Mouse (Mus musculus) midbrain, postnatal 0 days (tissue): ENCODE results near the gene Atp2a3. TPM values are rescaled to one million over a fixed set of nuclear protein-coding genes. Genes with fewer than 3 reads are reported as not detected.

Experiments
- ATAC-seq: fragments of 200-750 bp; cut with Nextera tagmentation; 2 replicates; pipeline ENCODE4 v1.8.0; 2017; ENCODE audit warnings: moderate number of reproducible peaks, mild to moderate bottlenecking, moderate TSS enrichment, moderate library complexity; ENCODE audit not compliant: low FRiP score
- DNase-seq: peaks from one replicate; pipeline ENCODE4 v3.0.0-alpha.2; 2015; ENCODE audit warnings: low spot score
- H3K27ac ChIP-seq: fragments of 300-500 bp; sonication (generic); 2 replicates; pipeline ENCODE4 v1.5.1; 2014; ENCODE audit warnings: low read depth, mild to moderate bottlenecking, low read length, mixed read lengths
- H3K27me3 ChIP-seq: fragments of 300-500 bp; sonication (generic); 2 replicates; pipeline ENCODE4 v1.6.1; 2014; ENCODE audit warnings: low read length, control low read depth, mixed read lengths; ENCODE audit not compliant: insufficient read depth
- H3K36me3 ChIP-seq: fragments of 300-500 bp; sonication (generic); 2 replicates; pipeline ENCODE4 v1.6.1; 2014; ENCODE audit warnings: low read length, control low read depth, mixed read lengths; ENCODE audit not compliant: insufficient read depth
- H3K4me1 ChIP-seq: fragments of 300-500 bp; sonication (generic); 2 replicates; pipeline ENCODE4 v1.6.1; 2014; ENCODE audit warnings: mild to moderate bottlenecking, control low read depth, antibody characterized with exemption, low read length, mixed read lengths; ENCODE audit not compliant: insufficient read depth
- H3K4me2 ChIP-seq: fragments of 300-500 bp; sonication (generic); 2 replicates; pipeline ENCODE4 v1.6.1; 2014; ENCODE audit warnings: low read depth, mild to moderate bottlenecking, low read length, mixed read lengths; ENCODE audit not compliant: poor library complexity, severe bottlenecking
- H3K4me3 ChIP-seq: fragments of 300-500 bp; sonication (generic); 2 replicates; pipeline ENCODE4 v1.5.1; 2014; ENCODE audit warnings: low read depth, mild to moderate bottlenecking, low read length, moderate library complexity
- H3K9ac ChIP-seq: fragments of 300-500 bp; sonication (generic); replicated peaks from 2 replicates; pipeline ENCODE4 v1.6.1; 2014; ENCODE audit warnings: mild to moderate bottlenecking, low read length, moderate library complexity, mixed read lengths; ENCODE audit not compliant: poor library complexity, severe bottlenecking
- H3K9me3 ChIP-seq: fragments of 300-500 bp; sonication (generic); 2 replicates; pipeline ENCODE4 v1.6.1; 2016; ENCODE audit warnings: low read length, control low read depth
- CTCF ChIP-seq: IDR thresholded peaks from 2 replicates; pipeline ENCODE4 v1.5.1; 2016; ENCODE audit warnings: antibody characterized with exemption, mild to moderate bottlenecking
- WGBS: fragments of 180-500 bp; shearing (Covaris S2); extraction: QIAGEN DNeasy Blood & Tissue Kit; methylation state at CpG from one replicate; pipeline ENCODE4 v1.1.7; 2014; 5-methylcytosine and 5-hydroxymethylcytosine counted together
- polyA plus RNA-seq: library from polyadenylated mRNA; unstranded; fragments of >200 nt; fragmentation: Nextera tagmentation; extraction: Ambion mirVana; gene quantifications from 2 replicates; pipeline ENCODE4 v1.2.1, GENCODE M21; 2015
- total RNA-seq: library from RNA; depleted of rRNA; stranded (reverse); fragments of >200 nt; gene quantifications from 2 replicates; pipeline ENCODE4 v1.2.3, GENCODE M21; 2014

Atp2a3 gene
- total and polyA plus RNA-seq, 2 experiments from 2014 or later = 2.5 to 2.7 TPM

DNA sequence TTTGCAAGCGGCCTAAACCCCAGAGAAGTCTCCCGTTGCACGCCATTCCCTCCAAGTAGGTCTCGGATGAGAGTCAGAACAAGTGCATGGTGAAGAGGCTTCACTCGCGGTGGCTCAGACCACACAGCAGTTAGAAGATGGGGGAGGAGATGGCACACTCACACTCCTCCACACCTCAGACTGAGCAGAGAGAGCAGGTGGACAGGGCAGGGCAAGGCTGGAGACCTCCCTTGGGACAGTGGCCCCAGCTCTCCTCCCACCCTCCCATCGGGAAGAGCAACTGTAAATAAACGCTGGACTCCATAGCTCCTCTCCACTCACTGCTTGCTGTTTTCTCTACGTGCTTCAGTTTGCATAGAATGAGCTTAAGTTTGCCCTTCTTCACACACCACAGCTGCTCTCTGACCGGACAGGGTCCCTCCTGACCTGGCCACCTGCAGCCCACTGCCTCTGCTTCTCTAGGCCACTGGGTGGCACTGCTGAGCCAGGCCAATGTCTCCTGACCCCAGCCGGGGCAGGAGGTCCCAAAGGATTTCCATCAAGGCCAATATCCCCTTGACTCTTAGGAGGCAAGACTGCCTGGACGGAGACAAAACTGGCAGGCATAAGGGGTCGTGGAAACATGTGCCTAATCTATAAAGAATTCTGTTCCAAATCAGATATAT is 34.6 kb upstream of the Atp2a3 start:
- H3K9me3 ChIP-seq = no peaks in the 10 kb centered on the region
- no peaks in the 10 kb centered on the region for H3K4me1 ChIP-seq
- no peaks in the 10 kb centered on the region for H3K27me3 ChIP-seq
- H3K4me2 ChIP-seq = no peak overlapping the region
- 54% methylated on average over 13 of the region's 13 CpGs for WGBS
- DNase-seq (peak; percentile 57), ATAC-seq (no peak; the same call in 1 of the 2 replicates)
- no peak overlapping the region for H3K4me3 ChIP-seq
- no peak overlapping the region for H3K27ac ChIP-seq
- no peak overlapping the region for H3K9ac ChIP-seq
- TF ChIP-seq CTCF = peak; percentile 93
- H3K36me3 ChIP-seq = peaks cover 43% of the 10 kb centered on the region

DNA sequence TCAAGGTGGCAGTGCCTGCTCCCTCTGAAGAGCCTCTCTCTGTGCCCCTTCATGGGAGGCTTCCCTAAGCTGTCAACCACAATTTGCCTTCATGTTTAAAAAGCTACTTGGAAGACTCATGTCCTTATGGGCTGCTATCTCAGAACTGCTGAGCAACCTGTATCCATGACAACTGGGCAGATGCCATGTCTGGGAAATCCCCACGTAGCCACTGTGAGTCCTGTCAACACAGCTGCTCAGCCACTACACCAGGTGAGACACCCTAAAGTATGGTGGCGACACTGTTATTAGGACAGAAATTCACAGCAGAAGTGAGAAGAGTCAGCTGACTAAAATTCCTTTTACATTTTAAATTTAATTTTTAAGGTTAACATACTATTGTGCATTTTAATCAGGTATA is 32.5 kb upstream of the Atp2a3 start:
- WGBS = 48% methylated on average over 2 of the region's 2 CpGs
- DNase-seq = peak; percentile 53
- Histone ChIP-seq H3K27ac (no peak overlapping the region), H3K9ac (no peak overlapping the region), H3K4me1 (no peaks in the 10 kb centered on the region), H3K9me3 (no peaks in the 10 kb centered on the region), H3K4me2 (no peak overlapping the region), H3K36me3 (peaks cover 30% of the 10 kb centered on the region), H3K4me3 (no peak overlapping the region), H3K27me3 (no peaks in the 10 kb centered on the region)
- no peak for ATAC-seq
- TF ChIP-seq CTCF = no peak

DNA sequence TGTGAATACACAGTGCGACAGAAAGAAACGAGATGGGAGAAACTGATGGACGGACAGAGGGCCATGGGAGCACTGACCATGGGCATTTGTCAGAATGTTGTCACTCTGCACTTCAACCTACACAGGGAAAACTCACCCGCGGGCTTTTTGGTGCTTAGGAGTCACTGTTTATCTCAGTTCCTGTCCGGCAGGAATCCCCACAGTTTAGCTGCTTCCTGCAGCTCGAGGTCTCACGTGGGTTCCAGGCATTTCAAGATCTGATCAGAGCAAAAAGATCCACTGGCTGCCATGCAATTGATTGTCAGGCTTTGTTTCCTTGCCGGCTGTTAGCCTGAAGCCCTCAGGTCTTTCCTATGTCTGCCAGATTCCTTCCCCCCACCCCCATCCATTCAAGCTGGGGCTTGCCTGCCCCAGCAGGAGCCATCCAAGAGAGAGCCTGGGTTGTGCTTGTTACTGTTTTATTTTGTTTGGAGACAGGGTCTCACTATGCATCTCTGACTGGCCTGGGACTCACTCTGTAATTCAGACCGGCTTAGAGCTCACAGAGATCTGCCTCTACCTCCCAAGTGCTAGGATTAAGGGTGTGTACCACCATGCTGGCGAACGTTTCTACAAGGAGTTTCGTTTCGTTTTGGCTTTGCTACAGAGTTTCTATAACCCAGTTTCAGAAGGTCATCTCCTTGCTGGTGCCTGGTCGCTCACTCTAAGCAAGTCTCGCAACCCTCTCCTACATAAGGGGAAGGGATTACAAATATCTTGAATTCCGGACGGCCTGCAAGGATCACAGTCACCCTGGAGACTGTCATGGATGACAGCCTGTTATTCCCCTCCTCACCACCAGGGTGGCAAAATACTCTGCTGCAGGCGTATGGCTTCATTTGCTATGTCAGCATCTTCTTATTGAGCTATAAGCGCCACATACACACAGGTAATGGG is 20.5 kb upstream of the Atp2a3 start:
- Histone ChIP-seq H3K4me1 (no peaks in the 10 kb centered on the region), H3K27ac (no peak overlapping the region), H3K4me3 (peak overlapping the region; percentile 23), H3K4me2 (peak overlapping the region; percentile 23), H3K9me3 (no peaks in the 10 kb centered on the region), H3K9ac (no peak overlapping the region), H3K27me3 (no peaks in the 10 kb centered on the region), H3K36me3 (no peaks in the 10 kb centered on the region)
- DNase-seq = peak; percentile 56
- ATAC-seq = peak; percentile 69; the same call in 1 of the 2 replicates
- peak; percentile 86 for TF ChIP-seq CTCF
- WGBS = 13% methylated on average over 20 of the region's 20 CpGs

DNA sequence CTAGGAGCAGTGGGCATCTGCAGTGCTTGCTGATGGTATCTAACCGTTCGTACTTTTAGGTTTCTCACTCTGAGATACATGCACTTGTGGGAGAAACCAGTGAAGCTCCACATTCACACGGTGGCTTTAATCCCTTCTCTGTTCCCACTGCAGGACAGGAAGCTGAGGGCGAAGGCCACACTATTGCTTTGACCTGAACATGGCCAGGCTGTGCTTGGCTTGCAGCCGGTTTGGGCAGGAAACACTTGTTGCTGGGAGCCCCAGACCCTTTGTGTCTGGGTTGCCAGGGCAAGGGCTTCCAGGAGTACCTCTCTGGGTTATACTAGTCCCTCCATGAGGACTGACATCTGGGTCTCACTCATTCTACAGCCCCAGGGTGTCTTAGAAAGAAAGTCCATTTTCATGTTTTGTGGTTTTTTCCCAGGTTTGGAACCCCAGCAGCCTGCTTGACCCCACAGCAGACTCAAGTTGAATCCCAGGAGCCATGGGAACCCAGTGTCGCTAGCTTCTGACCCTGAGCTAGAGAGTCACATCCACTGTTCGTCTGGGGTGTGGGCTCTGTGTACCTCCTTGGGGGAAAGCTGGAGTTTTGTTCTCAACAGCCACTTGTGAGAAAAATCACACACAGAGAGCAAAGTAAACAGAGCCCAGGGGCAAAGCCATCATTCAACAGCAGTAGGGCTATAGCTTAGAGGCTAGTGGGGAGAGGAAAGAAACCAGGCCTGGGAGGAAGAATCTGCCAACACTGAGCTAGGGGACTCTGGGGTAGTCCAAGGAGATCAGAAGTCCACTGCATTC is 15.8 kb upstream of the Atp2a3 start:
- no peak overlapping the region for H3K4me3 ChIP-seq
- DNase-seq = no peak
- TF ChIP-seq CTCF = no peak
- no peak overlapping the region for H3K9ac ChIP-seq
- H3K4me2 ChIP-seq = no peak overlapping the region
- H3K9me3 ChIP-seq = no peaks in the 10 kb centered on the region
- H3K27ac ChIP-seq = no peak overlapping the region
- no peaks in the 10 kb centered on the region for H3K27me3 ChIP-seq
- no peak for ATAC-seq
- H3K4me1 ChIP-seq = no peaks in the 10 kb centered on the region
- H3K36me3 ChIP-seq = no peaks in the 10 kb centered on the region
- WGBS = 54% methylated on average over 7 of the region's 7 CpGs

DNA sequence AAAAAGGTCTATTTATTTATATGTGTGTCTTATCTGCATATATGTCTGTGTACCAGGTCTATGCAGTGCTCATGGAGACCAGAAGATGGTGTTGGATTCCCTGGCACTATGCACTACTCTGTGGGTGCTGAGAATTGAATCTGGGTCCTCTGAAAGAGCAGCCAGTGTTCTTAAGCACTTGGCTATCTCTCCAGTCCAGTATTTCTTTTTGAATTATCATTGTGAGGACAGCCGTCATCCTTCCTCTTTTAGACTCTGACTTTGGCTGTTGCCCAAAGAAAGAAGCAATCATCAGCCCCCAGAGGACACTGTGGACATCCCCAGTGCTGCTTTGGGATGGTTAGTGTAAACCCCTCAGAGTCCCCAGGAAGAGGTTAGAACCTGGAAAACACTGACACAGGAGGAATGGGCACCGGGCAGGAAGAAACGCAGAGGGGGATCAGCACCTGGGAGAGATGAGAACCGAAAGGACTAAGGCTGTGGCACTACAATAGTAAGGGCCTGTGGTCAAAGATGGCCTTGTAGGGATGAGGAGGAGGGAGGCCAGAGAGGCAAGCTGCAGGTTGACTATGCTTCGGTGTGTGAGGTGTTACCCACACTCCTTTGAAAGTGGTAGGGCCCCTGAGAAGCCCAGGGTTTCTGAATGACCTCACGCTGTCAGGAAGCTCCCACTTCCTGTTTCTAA is 15.0 kb upstream of the Atp2a3 start:
- Histone ChIP-seq H3K27ac (no peak overlapping the region), H3K9ac (no peak overlapping the region), H3K36me3 (no peaks in the 10 kb centered on the region), H3K4me1 (no peaks in the 10 kb centered on the region), H3K4me2 (no peak overlapping the region), H3K9me3 (no peaks in the 10 kb centered on the region), H3K4me3 (no peak overlapping the region), H3K27me3 (no peaks in the 10 kb centered on the region)
- WGBS = 60% methylated on average over 6 of the region's 6 CpGs
- ATAC-seq (no peak), DNase-seq (no peak)
- TF ChIP-seq CTCF = no peak
